Mouse (Mus musculus): ENCODE measurements around the gene Hscb.

Gene Hscb

DNA sequence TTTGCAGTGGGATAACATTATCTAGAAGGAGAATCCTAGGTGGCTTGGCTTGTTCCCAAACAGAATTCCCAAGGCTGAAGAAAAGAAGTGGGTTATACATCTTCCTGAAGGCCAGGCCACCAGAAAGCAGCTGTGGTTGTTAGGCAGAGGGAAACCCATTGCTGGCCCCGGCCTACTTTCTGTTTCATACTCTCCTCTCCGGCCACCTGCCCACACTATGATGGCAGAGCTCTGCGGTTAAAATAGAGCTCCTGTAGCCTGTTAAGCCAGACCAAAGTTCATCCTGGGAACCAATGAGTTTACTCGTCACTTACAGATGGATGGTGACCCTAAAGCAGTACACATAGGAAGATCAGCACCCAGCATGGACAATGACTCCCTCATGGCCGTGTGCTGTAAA lies 12.0 kb downstream of the Hscb start:
- no peak for DNase-seq

DNA sequence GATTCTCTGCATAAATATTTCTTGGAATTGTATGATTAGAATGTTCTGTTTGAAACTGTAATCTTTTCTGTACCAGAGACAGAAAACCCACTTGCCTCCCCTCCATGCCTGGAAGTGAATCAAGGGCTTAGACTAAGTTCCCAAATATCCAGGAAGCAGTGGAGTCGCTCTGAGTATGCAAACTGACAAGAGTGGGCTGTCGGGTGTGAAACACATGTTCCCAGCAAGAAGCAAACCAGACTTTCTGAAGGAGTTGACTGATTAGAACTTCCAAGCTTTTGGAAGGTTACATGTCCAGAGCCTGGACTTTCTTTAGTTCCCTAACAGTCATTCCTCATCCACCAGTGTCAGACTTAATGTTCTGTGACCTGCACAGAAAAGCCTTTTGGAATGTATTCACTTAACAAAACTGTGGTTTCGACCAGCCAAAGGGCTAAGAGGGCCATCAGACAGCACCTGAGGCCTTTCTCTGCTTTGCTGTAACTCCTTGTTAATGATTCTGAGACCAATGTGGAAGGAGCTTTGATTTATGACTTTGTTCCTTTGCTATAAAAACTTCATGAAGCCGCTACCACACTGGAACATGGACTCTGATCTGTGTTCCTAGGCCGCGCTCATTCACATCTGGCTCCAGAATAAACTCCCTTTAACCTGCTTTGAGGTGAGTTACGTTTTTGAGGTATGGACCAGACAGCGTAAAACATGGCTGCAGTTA lies 12.6 kb downstream of the Hscb start:
- DNase-seq = peak; percentile 63

DNA sequence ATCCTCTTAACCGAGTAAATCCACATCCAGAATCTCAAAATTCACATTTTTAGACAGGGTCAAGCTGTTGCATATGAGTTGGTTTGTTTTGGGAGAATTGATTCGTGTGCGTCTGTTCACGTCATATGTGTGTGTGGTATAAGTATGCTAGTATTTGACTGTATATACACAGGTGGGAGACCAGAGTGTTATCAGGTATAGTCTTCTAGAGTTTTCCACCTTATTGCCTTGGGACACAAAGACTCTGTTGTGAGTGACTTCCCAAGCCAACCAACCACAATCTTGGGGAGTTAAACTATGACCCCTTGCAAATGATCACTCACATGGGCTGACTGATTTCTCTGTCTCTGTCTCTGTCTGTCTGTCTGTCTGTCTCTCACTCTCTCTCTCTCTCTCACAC lies 15.2 kb downstream of the Hscb start:
- no peak for DNase-seq

DNA sequence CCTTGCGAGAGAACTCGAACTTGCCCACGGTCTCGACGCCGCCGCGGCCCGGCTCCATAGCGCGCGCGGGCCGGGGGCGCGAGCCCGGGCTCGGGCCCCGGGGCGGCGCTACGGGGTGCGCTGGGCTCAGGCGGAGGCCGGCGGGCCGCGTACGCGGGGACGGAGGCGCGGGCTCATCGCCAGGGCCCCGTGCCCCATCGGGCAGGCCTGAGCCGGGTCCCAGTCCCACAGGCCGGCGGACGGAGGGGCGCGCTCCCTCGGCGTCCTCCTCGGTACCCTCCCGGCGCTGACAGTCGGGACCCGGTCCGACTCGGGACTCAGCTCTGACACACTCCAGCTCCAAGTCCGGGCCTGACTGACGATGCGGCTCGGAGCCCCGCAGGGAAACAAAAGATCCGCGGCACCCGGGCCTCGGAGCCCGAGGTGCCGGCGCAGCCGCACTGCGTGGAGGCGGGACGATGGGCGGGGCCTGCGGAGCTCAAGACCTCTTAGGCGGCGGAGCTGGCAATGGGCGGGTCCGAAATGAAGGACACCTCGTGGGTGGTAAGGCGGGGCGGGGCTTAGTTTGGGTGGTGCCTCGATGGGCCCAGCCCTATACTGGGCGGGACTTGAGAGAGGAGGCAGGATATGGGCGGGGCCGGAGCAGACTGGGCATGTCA lies 29.8 kb downstream of the Hscb start, which contains the start of gene Ulk1:
Ulk1 (minus strand) TSS at position 431 of the 659 bp plus-strand sequence.
- DNase-seq = peak; percentile 100

DNA sequence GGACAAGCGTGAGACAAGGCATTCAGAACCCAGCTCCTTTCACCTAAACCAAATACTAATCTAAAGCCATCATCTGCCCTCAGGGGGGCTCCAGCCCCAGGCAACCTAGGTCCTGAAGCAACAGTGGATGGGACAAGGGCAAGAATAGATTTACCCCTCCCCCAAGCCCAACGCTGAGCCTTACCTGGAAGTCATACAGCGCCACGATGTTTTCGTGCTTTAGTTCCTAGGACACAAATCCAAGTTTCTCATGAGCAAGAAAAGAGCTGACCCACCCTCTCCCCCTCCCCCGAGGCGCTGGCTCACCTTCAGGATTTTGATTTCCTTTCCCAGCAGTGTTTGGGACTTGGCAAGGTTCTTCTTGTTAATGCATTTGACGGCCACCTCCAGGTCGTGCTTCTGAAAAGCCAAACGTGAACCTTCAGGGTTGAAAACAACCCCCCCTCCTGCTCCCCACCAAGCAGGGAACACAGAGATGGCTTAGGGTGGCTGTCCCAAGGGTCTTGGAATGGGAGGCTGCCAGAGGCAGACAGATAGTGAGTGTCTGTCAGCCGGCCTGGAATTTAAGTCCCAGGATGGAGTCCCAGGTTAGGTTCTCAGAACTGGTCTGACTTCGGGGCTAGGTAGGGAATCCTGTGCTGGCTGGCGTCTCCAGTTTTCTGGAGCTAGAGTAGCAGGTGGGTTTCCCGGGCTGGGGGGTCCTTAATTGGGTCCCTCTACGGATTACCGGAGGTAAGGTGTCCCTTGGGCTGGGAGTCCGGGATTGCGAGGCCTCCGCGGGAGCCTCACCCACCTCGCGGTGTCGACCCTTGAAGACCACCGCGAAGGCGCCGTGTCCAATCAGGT lies 30.5 kb downstream of the Hscb start:
- DNase-seq = peak; percentile 48

DNA sequence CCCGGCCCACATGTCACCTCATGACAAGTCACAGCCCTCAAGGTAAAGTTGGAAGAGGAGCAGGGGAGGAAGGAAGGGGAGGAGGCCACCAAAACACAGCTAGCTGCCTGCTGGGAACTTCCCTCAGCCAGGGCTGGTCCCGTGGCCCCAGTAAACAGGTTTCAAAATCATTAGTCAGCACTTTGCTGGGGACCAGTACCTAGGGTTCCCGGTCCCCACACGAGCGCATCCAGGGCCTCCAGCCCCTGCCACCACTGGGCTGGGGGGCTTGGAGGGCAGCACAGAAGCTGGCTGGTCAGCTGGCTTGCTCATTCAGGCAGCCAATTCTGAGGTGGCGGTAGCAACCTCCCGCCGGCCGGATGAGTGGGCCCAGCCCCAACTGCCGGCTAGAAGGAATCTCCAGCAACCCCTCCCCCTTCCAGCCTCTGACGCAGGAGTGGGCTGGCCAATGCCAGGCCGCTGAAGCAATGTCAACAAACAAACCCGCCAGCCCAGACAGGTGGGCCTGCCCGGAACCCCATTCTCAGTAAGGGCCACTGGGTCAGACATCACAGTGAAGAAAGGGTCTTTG lies 31.4 kb downstream of the Hscb start:
- peak; percentile 94 for DNase-seq

DNA sequence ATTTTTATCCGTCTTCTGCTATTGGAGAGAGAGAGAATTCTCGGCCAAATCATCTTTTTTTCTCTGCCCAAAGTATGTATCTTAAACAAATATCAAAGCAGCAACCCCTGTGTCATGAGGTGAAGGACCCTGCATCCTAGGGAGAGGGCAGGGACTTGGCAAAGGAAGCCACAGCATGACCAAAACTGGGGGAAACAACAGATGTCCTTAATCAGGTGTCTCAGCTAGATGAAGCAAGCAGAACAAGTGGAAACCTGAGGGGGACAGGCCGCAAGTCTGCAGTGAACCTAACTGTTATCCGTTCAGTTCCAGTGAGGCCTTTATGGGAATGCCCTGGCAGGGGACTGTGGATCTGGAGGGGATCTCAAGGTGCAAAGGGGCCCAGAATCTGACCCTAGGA lies 32.1 kb downstream of the Hscb start:
- no peak for DNase-seq

DNA sequence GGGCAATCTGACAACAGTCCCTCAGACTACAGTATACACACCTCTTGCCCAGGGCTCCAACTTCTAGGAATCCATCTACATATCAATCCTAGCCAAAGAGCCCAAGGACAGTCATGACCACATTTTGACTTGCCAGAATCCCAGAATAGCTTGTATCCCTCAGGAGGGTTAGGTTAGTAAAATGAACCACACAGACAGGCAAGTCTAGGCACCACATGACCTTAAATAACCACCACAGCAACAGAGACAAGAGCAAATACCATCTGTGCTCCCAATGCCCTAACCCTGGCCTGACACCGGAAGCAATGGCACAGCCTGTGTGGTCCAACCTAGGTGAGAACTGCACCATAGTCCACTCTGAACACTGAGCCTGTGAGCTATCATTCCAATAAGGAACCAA lies 32.9 kb downstream of the Hscb start:
- DNase-seq = no peak

DNA sequence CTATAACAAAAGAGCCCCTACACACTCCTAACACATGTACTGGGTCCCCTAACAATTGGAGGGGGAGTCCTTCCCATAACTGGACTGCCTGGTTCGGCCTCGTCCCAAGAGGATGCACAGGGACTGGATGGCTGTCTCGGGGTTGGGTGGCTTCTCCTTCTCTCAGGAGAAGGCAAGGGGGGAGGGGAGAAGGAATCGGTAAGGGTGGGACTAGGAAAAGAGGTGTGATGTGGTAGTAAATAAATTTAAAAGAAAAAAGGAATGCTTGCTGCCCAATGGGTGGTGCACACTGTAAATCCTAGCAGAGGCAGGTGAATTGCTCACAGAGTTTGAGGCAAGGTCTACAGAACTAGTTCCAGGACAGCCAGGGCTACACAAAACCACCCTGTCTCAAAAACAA lies 33.4 kb downstream of the Hscb start:
- no peak for DNase-seq

DNA sequence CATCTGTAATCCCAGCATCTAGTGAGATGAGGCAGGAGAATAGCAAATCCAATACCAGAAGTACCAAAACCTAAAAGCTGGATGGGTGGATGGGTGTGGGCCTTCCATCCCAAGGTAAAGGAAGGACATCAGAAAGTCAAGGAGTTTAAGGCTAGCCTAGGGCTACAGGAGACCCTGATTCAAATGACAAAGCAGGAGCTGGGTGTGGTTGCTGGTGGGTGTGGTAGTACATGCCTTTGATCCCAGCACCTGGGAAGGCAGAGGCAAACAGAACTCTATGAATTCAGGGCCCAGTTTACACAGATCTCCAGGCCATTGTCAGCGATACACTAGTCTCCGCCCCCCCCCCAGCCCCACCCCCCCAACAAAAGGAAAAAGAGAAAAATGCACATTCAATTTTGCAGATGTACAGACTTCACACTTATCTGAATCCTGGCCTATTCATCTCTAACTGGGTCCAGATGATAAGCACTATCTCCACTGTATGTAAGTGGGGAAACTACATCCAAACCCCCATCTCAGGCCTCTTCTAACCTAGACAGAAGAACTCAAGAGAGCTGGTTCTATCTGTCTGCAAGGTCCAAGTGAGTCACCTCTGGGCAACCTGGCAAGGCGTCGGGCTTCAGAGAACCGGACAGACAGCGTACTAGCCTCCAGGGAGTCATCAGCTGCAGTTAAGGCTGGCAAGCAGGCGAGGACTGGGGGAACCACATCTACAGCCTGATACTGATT lies 35.4 kb downstream of the Hscb start:
- DNase-seq = no peak

DNA sequence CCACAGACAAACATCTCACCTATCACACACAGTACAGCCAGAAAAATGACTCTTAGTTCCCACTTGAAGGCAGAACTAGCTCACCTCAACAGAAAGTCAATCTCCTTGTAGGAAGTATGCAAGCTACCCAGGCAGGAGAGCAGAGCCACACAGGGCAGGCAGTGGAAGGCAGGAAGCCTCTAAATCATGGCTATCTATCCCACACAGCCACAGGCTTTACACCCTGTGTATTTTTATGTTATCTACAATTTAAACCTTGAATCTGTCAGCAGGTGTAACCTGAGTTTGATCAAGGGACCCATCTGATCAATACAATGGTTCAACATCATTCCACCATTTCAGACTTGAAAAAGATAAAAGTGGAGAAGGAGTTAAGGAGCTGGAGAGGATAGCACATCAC lies 36.8 kb downstream of the Hscb start:
- no peak for DNase-seq

DNA sequence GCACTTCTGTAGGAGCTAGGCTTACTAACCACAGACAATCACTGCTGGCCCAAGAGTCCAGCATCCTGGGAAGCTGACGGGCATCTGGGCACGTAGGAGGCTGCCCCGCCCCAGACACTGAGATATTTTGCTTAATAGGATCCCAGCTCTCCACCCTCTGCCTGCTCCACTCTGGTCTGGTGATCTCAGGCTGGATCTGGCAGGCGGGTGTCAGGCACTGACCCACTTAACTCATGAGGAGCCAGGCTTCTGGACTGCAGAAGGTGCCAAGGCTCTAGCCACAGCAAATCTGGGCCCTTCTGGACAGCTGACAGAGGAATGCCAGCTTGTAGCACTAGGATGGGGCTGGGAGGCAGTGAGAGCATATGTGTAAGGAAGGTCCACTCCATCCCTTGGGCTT lies 37.4 kb downstream of the Hscb start:
- DNase-seq = no peak

DNA sequence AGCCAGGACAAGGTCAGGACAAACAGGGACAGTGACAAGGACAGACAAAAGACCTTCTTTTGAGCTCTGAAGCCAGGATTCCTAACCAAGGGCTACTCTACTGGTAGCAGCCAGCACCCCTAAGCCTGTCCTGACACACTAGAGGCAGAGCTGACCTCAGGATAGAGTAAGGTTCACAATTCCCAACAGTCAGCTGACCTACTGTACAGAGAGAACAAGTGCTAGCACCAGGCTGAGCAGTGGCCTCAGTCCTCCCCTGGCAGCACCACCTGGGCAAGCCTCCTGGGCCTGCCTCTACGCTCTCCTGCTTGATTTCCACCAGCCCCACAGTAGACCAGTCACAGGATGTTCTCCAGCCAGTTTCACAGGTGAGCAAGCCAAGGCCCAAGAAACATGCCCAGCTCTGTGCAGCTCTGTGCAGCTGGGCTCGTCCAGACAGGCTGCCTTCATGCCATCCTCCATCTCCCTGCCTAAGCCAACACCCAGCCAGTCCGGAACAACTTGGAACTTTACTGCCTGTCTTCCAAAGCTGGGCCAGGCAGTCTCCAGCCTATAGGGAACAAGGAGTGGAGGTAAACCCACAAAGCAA lies 38.4 kb downstream of the Hscb start:
- peak; percentile 34 for DNase-seq

DNA sequence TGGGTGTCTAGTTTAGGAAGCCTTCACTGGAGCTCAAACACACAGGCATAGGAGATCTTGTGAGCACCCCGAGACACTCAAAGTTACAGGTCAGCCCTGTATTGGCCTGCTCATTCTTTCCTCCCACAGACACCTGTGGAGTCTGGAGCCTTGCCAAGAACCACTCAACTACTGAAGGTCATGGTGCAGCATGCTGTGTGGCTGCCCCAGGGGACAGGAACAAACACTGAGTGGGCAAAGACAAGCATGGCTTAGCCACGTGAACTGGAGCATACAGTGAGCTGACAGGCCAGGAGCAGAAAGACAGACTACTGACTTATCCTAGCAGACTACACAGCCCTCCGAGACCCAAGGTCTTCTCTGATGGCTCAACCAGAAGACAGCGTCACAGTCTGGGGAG lies 41.9 kb downstream of the Hscb start:
- DNase-seq = peak; percentile 80

DNA sequence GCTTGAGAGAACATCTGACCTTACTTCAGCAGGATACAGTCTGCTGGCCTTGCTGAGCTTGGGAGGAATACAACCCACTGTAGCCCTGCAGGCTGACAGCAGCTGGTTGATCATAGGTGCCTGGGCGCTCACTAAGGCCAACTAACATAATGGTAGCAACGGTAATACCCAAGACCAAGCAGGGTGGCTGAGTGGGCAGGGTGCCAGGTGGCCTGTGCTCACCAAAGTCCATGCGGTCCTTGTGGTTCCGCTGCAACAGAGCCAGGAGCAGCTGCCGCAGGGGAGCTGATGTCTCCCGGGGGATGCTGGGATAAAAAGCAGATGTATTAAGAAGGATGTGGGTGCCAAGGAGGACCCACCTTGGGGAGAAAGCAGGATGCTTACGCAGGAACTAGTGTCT lies 45.2 kb downstream of the Hscb start:
- DNase-seq = peak; percentile 64

DNA sequence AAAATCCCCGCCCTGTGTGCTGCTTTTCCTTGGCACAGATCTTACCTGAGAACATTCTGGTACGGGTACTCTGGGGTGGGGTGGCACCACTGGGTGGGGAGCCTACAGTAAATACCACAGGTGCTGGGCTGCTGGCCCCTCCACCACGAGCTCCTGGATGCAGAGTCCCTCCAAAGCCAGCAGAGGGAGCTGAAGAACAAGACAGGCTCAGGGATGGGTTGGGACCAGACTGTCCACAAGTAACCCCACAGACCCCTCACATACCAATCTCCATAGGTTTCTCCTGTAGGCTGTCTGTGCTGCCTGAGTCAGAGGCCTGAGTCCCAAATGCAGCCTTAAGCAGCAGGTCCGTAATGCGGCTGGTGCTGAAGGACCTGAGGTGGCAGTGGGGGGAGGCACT lies 50.9 kb downstream of the Hscb start:
- peak; percentile 45 for DNase-seq

DNA sequence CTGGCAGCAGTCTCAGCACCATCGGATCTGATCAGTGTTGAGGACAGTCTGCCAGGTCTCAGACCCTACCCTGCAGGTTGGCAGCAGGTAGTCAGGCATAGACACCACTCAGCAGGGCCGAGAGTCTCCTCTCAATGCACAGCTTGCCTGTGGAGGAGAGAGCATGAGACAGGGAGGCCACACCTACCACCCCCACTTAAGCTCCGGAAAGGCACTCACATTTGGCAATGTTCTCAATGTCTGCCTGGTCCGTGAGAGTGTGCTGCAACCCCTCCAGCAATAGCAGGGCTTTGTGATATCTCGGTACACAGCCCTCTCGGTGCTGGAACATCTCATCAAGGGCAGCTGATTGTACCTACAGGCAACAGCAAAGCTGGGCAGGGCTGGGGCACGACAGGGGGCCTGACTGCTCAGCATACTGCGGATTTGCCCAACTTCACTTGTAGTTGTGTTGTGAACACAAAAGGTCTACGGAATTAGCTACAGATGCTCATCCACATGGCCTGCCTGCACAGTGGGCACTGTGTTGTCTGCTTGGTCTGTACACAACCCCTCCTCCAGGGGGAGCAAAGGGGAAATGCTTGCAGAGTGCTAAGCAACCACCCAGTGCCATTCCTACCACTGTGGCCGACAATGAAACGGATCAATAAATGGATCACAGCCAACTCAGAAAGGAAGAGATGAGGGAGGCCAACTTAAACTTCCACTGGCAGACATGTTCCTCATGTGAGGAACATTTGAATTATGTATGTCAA lies 53.3 kb downstream of the Hscb start:
- no peak for DNase-seq

DNA sequence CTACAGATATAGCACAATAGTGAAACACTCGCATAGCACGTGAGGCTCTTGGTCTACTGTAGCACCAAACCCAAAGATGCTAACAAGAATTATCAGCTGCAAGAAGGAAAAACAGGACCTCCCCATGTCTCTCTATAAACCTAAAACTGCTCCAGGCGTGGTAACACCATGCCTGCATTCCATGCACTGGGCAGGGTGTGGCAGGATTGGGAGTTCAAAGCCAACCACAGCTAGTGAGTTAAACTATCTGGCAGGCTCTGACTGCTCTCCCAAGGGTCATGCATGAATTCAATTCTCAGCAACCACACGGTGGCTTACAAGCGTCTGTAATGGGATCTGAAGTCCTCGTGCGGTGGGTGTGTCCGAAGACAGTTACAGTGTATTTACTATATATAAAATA lies 56.4 kb downstream of the Hscb start:
- DNase-seq = no peak

DNA sequence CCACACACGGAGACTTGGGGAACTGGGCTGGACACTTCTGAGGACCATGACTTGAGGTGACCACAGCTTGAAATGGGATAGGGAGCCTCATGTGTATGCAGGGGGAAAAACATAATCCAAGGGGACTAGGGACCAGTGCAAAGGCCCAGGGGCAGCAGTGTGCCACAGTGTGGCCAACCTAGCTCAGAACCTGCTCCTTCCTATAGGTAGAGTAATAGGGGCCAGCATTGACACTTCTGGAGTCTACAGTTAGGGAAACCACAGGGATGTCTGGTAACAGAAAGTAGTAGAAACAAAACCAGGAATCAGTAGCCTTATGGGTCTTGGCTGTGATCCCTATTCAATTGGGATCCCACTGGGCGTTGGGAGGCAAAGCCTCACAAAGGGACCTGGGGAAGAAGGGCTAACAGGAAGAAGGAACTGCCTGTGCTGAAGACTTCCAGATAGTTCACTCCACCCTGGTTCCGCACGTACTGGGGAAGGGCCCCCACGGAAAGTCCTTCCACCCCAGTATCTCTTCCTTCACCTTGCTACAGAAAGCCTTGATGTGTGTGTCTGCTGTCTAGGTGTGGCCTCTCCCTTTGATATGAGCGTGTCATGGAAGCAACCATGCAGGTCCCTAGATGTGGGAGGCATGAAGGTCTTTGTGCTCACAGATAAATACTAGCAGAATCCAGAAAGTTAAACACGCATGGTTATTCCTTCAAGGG lies 57.9 kb downstream of the Hscb start:
- DNase-seq = no peak

DNA sequence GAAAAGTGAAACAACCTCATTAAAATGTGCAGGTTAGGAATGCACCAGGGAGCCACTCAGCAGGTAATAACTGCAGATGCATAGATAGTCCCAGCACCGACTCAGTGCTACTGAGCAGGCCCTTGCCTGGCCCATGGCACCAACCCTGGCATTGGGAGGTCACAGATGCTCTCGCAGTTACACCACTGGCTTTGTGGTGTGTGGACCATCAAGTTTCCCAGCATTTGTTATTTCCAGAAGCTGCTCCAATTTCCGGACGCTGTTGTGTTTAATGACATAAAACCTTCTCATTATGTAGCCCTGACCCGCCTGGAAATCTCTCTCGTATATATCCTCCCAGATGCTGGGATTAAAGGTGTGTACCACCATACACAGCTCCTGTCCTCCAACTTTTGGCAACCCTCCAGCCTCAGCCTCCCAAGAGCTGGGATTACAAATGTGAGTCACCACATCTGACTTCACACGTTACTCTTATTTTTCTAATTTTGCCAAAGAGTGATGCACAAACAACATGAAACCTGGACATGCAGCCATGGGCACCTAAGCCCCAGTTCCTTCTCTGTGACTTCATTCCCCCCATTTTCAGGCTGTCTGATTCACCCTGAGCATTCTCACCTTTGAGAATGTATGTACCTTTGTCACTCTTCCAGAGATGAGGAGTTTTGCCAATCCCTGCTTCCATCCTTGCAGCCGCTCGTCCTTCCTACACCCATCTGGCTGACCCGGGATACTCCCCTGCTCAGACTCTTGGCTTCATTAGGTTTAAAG lies 58.6 kb downstream of the Hscb start:
- DNase-seq = no peak
